Mouse (Mus musculus): ENCODE measurements around the gene Srm. TPM values are rescaled to one million over a fixed set of nuclear protein-coding genes. Genes with fewer than 3 reads are reported as not detected.

Gene Srm
- polyA plus RNA-seq, 1 experiment from 2014 or later: 99.5 TPM

GRCm38 (mm10) chr4:148607758-148608157 is 16.5 kb downstream of the Srm start:
- peak; percentile 66; the same call in 1 of the 2 replicates for ATAC-seq (replicated peaks; ENCODE audit: extremely low read depth, insufficient read depth, low FRiP score)
- 22% methylated on average over 5 of the region's 5 CpGs for WGBS
- no peak overlapping the region for H3K9ac ChIP-seq (ENCODE audit: low read length)
- H3K36me3 ChIP-seq (ENCODE audit: control insufficient read depth, insufficient read depth): peaks cover 3% of the 10 kb centered on the region; the same call in 1 of the 2 replicates
- no peaks in the 10 kb centered on the region for H3K9me3 ChIP-seq (replicated peaks; ENCODE audit: control insufficient read depth, low read length)
- no peaks in the 10 kb centered on the region for H3K27me3 ChIP-seq (ENCODE audit: control insufficient read depth, insufficient read depth, low read length)
- H3K27ac ChIP-seq (ENCODE audit: low read length): no peak overlapping the region
- H3K4me2 ChIP-seq (ENCODE audit: low read depth, low read length): no peak overlapping the region
- peaks cover 12% of the 10 kb centered on the region; the same call in 1 of the 2 replicates for H3K4me1 ChIP-seq (ENCODE audit: control insufficient read depth, insufficient read depth, low read length)
- no peak overlapping the region for H3K4me3 ChIP-seq (ENCODE audit: low read length)

DNA sequence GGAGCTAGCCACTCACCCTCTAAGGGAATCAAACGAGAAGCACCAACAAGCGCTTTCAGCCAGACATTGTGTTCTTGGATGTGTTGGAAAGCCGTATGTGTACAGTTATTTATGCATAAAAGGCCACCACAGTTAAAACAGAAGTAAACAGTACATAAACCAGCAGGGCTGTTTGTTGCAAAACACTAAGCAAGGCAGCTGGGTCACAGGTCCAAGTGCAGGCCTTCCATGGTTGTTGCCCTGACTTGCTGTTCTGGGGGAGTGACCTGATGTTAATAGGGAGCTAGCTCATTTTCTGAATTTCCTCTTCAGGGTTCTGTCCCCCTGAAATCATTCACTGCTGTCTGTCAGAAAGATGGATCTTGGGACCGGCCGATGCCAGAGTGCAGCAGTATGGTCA is 18.5 kb downstream of the Srm start:
- WGBS: 87% methylated on average over 5 of the region's 5 CpGs
- Histone ChIP-seq H3K27me3 (ENCODE audit: control insufficient read depth, insufficient read depth, low read length) (no peaks in the 10 kb centered on the region), H3K27ac (ENCODE audit: low read length) (no peak overlapping the region), H3K4me3 (ENCODE audit: low read length) (no peak overlapping the region), H3K9me3 (replicated peaks; ENCODE audit: control insufficient read depth, low read length) (no peaks in the 10 kb centered on the region), H3K4me2 (ENCODE audit: low read depth, low read length) (no peak overlapping the region), H3K4me1 (ENCODE audit: control insufficient read depth, insufficient read depth, low read length) (peaks cover 12% of the 10 kb centered on the region; the same call in 1 of the 2 replicates), H3K9ac (ENCODE audit: low read length) (no peak overlapping the region), H3K36me3 (ENCODE audit: control insufficient read depth, insufficient read depth) (peaks cover 11% of the 10 kb centered on the region)
- no peak for ATAC-seq (replicated peaks; ENCODE audit: extremely low read depth, insufficient read depth, low FRiP score)

DNA sequence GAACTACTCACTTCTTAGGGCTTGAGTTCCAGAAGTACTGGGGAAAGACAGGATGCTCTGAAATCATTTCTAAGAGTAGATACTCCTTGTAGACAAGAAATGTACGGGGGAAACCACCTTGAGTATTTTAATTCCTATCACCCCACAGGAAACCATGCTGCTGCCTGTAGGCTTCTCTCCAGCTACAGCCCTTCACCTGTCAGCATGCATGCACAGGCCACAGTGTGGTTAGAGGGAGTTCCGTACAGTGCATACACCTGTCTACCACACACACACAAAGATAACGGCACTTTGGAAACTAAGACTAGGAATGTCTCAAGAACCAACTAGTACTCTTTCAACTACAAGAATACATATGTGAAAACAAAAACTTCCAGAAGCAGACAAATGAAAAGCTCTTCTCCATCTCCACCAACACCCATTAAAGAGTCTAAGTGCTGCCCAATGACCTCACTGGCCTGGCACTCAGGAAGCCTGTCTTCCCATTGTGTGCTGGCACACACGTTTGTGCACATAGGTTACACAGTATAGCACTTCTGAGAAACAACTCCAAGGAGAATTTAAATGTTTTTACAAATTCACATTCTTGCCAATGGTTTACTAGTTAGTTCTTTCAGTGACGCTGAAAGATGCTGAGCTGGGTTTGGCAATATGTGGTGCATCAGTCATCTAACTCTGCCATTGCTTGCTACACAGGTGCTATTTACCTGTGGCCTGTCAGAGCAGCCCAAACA is 19.5 kb downstream of the Srm start:
- Histone ChIP-seq H3K27ac (ENCODE audit: low read length) (no peak overlapping the region), H3K27me3 (ENCODE audit: control insufficient read depth, insufficient read depth, low read length) (no peaks in the 10 kb centered on the region), H3K9ac (ENCODE audit: low read length) (no peak overlapping the region), H3K4me3 (ENCODE audit: low read length) (no peak overlapping the region), H3K9me3 (replicated peaks; ENCODE audit: control insufficient read depth, low read length) (no peaks in the 10 kb centered on the region), H3K4me1 (ENCODE audit: control insufficient read depth, insufficient read depth, low read length) (peaks cover 12% of the 10 kb centered on the region; the same call in 1 of the 2 replicates), H3K36me3 (ENCODE audit: control insufficient read depth, insufficient read depth) (peaks cover 20% of the 10 kb centered on the region), H3K4me2 (ENCODE audit: low read depth, low read length) (no peak overlapping the region)
- WGBS: 53% methylated on average over 5 of the region's 5 CpGs
- ATAC-seq (replicated peaks; ENCODE audit: extremely low read depth, insufficient read depth, low FRiP score): no peak

- no peaks in the 10 kb centered on the region for H3K27me3 ChIP-seq (ENCODE audit: control insufficient read depth, insufficient read depth, low read length)
- WGBS: 56% methylated on average over 4 of the region's 4 CpGs
- no peak overlapping the region for H3K4me3 ChIP-seq (ENCODE audit: low read length)
- no peak for ATAC-seq (replicated peaks; ENCODE audit: extremely low read depth, insufficient read depth, low FRiP score)
- no peak overlapping the region for H3K4me2 ChIP-seq (ENCODE audit: low read depth, low read length)
- H3K4me1 ChIP-seq (ENCODE audit: control insufficient read depth, insufficient read depth, low read length): peaks cover 12% of the 10 kb centered on the region; the same call in 1 of the 2 replicates
- no peak overlapping the region for H3K9ac ChIP-seq (ENCODE audit: low read length)
- H3K9me3 ChIP-seq (replicated peaks; ENCODE audit: control insufficient read depth, low read length): no peaks in the 10 kb centered on the region
- peaks cover 28% of the 10 kb centered on the region for H3K36me3 ChIP-seq (ENCODE audit: control insufficient read depth, insufficient read depth)
- H3K27ac ChIP-seq (ENCODE audit: low read length): no peak overlapping the region
These were observed 21.3 kb downstream of the Srm start for GRCm38 (mm10) chr4:148612557-148612956.

DNA sequence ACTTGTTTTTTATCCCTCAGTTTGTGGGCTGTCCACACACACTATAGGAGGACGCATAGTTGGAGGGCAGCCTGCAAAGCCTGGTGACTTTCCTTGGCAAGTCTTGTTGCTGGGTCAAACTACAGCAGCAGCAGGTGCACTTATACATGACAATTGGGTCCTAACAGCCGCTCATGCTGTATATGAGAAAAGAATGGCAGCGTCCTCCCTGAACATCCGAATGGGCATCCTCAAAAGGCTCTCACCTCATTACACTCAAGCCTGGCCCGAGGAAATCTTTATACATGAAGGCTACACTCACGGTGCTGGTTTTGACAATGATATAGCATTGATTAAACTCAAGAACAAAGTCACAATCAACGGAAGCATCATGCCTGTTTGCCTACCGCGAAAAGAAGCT is 22.4 kb downstream of the Srm start:
- H3K4me2 ChIP-seq (ENCODE audit: low read depth, low read length): no peak overlapping the region
- no peak overlapping the region for H3K4me3 ChIP-seq (ENCODE audit: low read length)
- no peaks in the 10 kb centered on the region for H3K9me3 ChIP-seq (replicated peaks; ENCODE audit: control insufficient read depth, low read length)
- H3K9ac ChIP-seq (ENCODE audit: low read length): no peak overlapping the region
- H3K4me1 ChIP-seq (ENCODE audit: control insufficient read depth, insufficient read depth, low read length): 0 out of 2 replicates have a peak, but pooled peaks cover 5% of the 10 kb centered on the region
- H3K36me3 ChIP-seq (ENCODE audit: control insufficient read depth, insufficient read depth): peaks cover 34% of the 10 kb centered on the region
- H3K27ac ChIP-seq (ENCODE audit: low read length): no peak overlapping the region
- no peaks in the 10 kb centered on the region for H3K27me3 ChIP-seq (ENCODE audit: control insufficient read depth, insufficient read depth, low read length)
- no peak for ATAC-seq (replicated peaks; ENCODE audit: extremely low read depth, insufficient read depth, low FRiP score)
- WGBS: 84% methylated on average over 9 of the region's 9 CpGs

GRCm38 (mm10) chr4:148619805-148620204 is 28.5 kb downstream of the Srm start:
- Histone ChIP-seq H3K4me1 (ENCODE audit: control insufficient read depth, insufficient read depth, low read length) (peaks cover 13% of the 10 kb centered on the region), H3K27me3 (ENCODE audit: control insufficient read depth, insufficient read depth, low read length) (no peaks in the 10 kb centered on the region), H3K9me3 (replicated peaks; ENCODE audit: control insufficient read depth, low read length) (no peaks in the 10 kb centered on the region), H3K4me2 (ENCODE audit: low read depth, low read length) (no peak overlapping the region), H3K9ac (ENCODE audit: low read length) (no peak overlapping the region), H3K4me3 (ENCODE audit: low read length) (no peak overlapping the region), H3K27ac (ENCODE audit: low read length) (no peak overlapping the region), H3K36me3 (ENCODE audit: control insufficient read depth, insufficient read depth) (peaks cover 79% of the 10 kb centered on the region)
- no peak for ATAC-seq (replicated peaks; ENCODE audit: extremely low read depth, insufficient read depth, low FRiP score)
- WGBS: 94% methylated on average over 1 of the region's 1 CpGs

DNA sequence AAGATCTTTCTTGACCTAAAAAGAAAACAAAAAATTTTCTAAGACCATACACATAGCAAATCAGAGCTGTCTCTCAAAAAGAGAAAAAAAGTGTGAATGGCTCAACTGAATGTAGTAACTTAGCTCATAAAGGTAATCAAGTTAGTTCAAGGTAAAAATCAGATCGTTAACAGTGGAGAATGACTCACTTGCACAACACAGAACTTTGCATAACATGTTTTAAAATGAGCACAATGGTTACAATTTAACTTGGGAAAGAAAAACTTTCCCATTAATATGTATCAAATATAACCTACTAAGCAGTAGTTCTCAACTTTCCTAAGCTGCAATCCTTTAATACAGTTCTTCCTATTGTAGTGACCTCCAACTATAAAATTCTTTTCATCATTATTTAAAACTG is 29.4 kb downstream of the Srm start:
- H3K9me3 ChIP-seq (replicated peaks; ENCODE audit: control insufficient read depth, low read length): no peaks in the 10 kb centered on the region
- H3K4me2 ChIP-seq (ENCODE audit: low read depth, low read length): no peak overlapping the region
- H3K4me3 ChIP-seq (ENCODE audit: low read length): no peak overlapping the region
- peaks cover 18% of the 10 kb centered on the region for H3K4me1 ChIP-seq (ENCODE audit: control insufficient read depth, insufficient read depth, low read length)
- no peak for ATAC-seq (replicated peaks; ENCODE audit: extremely low read depth, insufficient read depth, low FRiP score)
- no peaks in the 10 kb centered on the region for H3K27me3 ChIP-seq (ENCODE audit: control insufficient read depth, insufficient read depth, low read length)
- H3K27ac ChIP-seq (ENCODE audit: low read length): no peak overlapping the region
- WGBS: 97% methylated on average over 1 of the region's 1 CpGs
- no peak overlapping the region for H3K9ac ChIP-seq (ENCODE audit: low read length)
- peaks cover 74% of the 10 kb centered on the region for H3K36me3 ChIP-seq (ENCODE audit: control insufficient read depth, insufficient read depth)

GRCm38 (mm10) chr4:148622485-148622884 is 31.2 kb downstream of the Srm start:
- H3K4me3 ChIP-seq (ENCODE audit: low read length): no peak overlapping the region
- peaks cover 65% of the 10 kb centered on the region for H3K36me3 ChIP-seq (ENCODE audit: control insufficient read depth, insufficient read depth)
- no peaks in the 10 kb centered on the region for H3K9me3 ChIP-seq (replicated peaks; ENCODE audit: control insufficient read depth, low read length)
- no peaks in the 10 kb centered on the region for H3K27me3 ChIP-seq (ENCODE audit: control insufficient read depth, insufficient read depth, low read length)
- H3K4me2 ChIP-seq (ENCODE audit: low read depth, low read length): no peak overlapping the region
- WGBS: 94% methylated on average over 4 of the region's 4 CpGs
- no peak overlapping the region for H3K9ac ChIP-seq (ENCODE audit: low read length)
- no peak for ATAC-seq (replicated peaks; ENCODE audit: extremely low read depth, insufficient read depth, low FRiP score)
- H3K4me1 ChIP-seq (ENCODE audit: control insufficient read depth, insufficient read depth, low read length): peaks cover 22% of the 10 kb centered on the region
- H3K27ac ChIP-seq (ENCODE audit: low read length): no peak overlapping the region

DNA sequence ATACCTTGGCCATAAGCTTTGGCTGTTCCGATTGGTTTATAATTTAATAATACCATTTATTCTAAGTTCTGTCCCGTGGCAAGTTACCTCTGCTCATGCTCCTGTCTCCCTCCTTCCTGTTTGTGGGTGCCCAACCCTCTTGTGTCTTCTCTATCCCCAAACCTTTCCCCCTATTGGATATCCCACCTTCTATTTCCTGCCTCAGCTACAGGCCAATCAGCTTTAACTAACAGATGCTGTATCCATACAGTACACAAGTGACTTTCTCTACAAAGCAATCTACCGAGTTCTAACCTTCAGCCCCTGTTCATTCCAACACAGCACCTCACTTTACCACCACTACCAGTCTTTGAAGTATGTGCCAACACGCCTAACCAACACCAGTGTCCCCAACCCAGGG is 32.3 kb downstream of the Srm start:
- no peaks in the 10 kb centered on the region for H3K27me3 ChIP-seq (ENCODE audit: control insufficient read depth, insufficient read depth, low read length)
- no peak overlapping the region for H3K4me3 ChIP-seq (ENCODE audit: low read length)
- H3K9me3 ChIP-seq (replicated peaks; ENCODE audit: control insufficient read depth, low read length): no peaks in the 10 kb centered on the region
- no peak for ATAC-seq (replicated peaks; ENCODE audit: extremely low read depth, insufficient read depth, low FRiP score)
- H3K36me3 ChIP-seq (ENCODE audit: control insufficient read depth, insufficient read depth): peaks cover 61% of the 10 kb centered on the region
- no peak overlapping the region for H3K4me2 ChIP-seq (ENCODE audit: low read depth, low read length)
- H3K4me1 ChIP-seq (ENCODE audit: control insufficient read depth, insufficient read depth, low read length): peaks cover 23% of the 10 kb centered on the region
- no peak overlapping the region for H3K27ac ChIP-seq (ENCODE audit: low read length)
- WGBS: 81% methylated on average over 4 of the region's 4 CpGs
- no peak overlapping the region for H3K9ac ChIP-seq (ENCODE audit: low read length)
